Mouse (Mus musculus): ENCODE data around the gene Slc7a8. TPM values are rescaled to one million over a fixed set of nuclear protein-coding genes. Genes with fewer than 3 reads are reported as not detected.
A peak's percentile ranks its signal among the peaks of the same experiment; 100 is the strongest.

Slc7a8 gene
- polyA plus RNA-seq, 1 experiment from 2014 or later = 5.0 TPM

DNA sequence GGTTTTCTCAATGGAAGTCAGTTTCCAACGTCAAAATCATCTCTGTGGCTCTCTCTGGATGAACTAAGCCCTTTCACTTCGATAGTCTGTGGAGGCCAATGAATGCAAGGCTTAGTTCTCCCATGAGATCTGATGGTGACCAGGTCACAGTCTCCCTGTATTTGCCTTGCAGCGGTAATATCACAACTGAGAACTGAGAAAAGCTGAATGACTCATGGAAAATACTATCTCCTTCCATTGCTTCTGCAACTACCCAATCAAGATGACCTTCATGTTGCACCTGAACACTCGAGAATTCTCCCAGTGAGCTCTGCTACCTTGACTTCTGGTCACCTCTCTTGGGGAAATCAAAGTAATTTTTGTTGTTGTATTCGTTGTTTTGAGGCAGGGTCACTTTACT lies 54.2 kb downstream of the Slc7a8 start:
- H3K9ac ChIP-seq (ENCODE audit: low read length) = no peak overlapping the region
- WGBS = 58% methylated on average over 5 of the region's 5 CpGs
- ATAC-seq (ENCODE audit: insufficient number of reproducible peaks, insufficient read depth, low FRiP score, low read depth) = no peak
- H3K4me1 ChIP-seq (ENCODE audit: control insufficient read depth in 2 of 2, insufficient read depth in 2 of 2, low read length in 2 of 2) = no peaks in the 10 kb centered on the region
- H3K4me3 ChIP-seq (ENCODE audit: control insufficient read depth in 1 of 2, insufficient read depth in 1 of 2, low read depth in 1 of 2, low read length in 2 of 2) = no peak overlapping the region
- no peaks in the 10 kb centered on the region for H3K27me3 ChIP-seq (ENCODE audit: control insufficient read depth, insufficient read depth, low read length)
- no peak overlapping the region for H3K27ac ChIP-seq (replicated peaks in 1 of 2; ENCODE audit: control insufficient read depth in 1 of 2, insufficient read depth in 1 of 2, low read depth in 2 of 2, low read length in 2 of 2)
- H3K9me3 ChIP-seq (ENCODE audit: control insufficient read depth, low read length) = no peaks in the 10 kb centered on the region
- H3K4me2 ChIP-seq (ENCODE audit: low read length) = no peak overlapping the region
- H3K36me3 ChIP-seq (ENCODE audit: control insufficient read depth, insufficient read depth, low read length) = no peaks in the 10 kb centered on the region

DNA sequence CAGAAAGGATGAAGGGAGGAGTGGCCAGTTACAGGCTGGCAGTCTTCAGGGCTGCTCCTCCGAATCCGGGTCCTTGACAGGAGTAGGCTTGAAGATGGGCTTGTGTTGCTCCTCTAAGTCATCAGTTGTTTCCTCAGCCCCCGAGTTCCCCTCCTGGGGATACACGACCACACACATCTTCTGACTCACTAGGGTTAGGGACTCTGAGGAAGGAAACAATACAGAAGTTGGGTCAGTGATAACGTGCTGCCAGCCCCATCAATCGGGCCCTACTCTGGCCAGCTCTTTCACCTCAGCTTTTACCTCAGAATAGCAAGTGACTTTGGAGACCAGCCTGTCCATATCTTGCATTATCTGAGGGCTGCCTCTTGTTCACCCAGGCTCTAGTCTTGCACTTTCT lies 57.7 kb downstream of the Slc7a8 start:
- no peak overlapping the region for H3K9ac ChIP-seq (ENCODE audit: low read length)
- H3K4me2 ChIP-seq (ENCODE audit: low read length) = no peak overlapping the region
- H3K9me3 ChIP-seq (ENCODE audit: control insufficient read depth, low read length) = no peaks in the 10 kb centered on the region
- no peak overlapping the region for H3K4me3 ChIP-seq (ENCODE audit: control insufficient read depth in 1 of 2, insufficient read depth in 1 of 2, low read depth in 1 of 2, low read length in 2 of 2)
- no peak for ATAC-seq (ENCODE audit: insufficient number of reproducible peaks, insufficient read depth, low FRiP score, low read depth)
- no peak overlapping the region for H3K27ac ChIP-seq (replicated peaks in 1 of 2; ENCODE audit: control insufficient read depth in 1 of 2, insufficient read depth in 1 of 2, low read depth in 2 of 2, low read length in 2 of 2)
- WGBS = 58% methylated on average over 6 of the region's 6 CpGs
- H3K27me3 ChIP-seq (ENCODE audit: control insufficient read depth, insufficient read depth, low read length) = no peaks in the 10 kb centered on the region
- H3K36me3 ChIP-seq (ENCODE audit: control insufficient read depth, insufficient read depth, low read length) = no peaks in the 10 kb centered on the region
- no peaks in the 10 kb centered on the region for H3K4me1 ChIP-seq (ENCODE audit: control insufficient read depth in 2 of 2, insufficient read depth in 2 of 2, low read length in 2 of 2)

DNA sequence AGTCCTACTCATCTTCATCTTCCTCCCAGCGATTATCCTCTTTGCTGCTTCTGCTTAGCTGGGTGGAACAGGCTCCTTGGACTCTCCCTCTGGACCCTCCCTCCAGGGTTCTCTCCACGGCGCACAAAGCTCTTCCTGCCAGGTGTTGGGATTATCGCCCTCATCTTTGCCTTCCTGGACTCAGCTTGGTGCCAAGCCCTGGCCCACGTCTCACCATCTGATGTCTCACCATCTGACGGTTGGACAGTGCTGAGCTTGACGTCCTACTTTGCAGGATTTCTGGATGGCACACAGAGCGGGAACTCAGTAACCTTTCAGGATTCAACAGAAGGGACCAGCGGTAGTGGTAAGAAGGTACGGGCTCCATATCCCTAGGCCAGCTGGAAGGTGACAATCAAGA lies 60.0 kb downstream of the Slc7a8 start:
- H3K4me3 ChIP-seq (ENCODE audit: control insufficient read depth in 1 of 2, insufficient read depth in 1 of 2, low read depth in 1 of 2, low read length in 2 of 2) = no peak overlapping the region
- no peak overlapping the region for H3K4me2 ChIP-seq (ENCODE audit: low read length)
- H3K4me1 ChIP-seq (ENCODE audit: control insufficient read depth in 2 of 2, insufficient read depth in 2 of 2, low read length in 2 of 2) = no peaks in the 10 kb centered on the region
- H3K36me3 ChIP-seq (ENCODE audit: control insufficient read depth, insufficient read depth, low read length) = no peaks in the 10 kb centered on the region
- H3K27ac ChIP-seq (replicated peaks in 1 of 2; ENCODE audit: control insufficient read depth in 1 of 2, insufficient read depth in 1 of 2, low read depth in 2 of 2, low read length in 2 of 2) = no peak overlapping the region
- H3K9me3 ChIP-seq (ENCODE audit: control insufficient read depth, low read length) = no peaks in the 10 kb centered on the region
- H3K9ac ChIP-seq (ENCODE audit: low read length) = no peak overlapping the region
- WGBS = 78% methylated on average over 10 of the region's 10 CpGs
- no peak for ATAC-seq (ENCODE audit: insufficient number of reproducible peaks, insufficient read depth, low FRiP score, low read depth)
- no peaks in the 10 kb centered on the region for H3K27me3 ChIP-seq (ENCODE audit: control insufficient read depth, insufficient read depth, low read length)

DNA sequence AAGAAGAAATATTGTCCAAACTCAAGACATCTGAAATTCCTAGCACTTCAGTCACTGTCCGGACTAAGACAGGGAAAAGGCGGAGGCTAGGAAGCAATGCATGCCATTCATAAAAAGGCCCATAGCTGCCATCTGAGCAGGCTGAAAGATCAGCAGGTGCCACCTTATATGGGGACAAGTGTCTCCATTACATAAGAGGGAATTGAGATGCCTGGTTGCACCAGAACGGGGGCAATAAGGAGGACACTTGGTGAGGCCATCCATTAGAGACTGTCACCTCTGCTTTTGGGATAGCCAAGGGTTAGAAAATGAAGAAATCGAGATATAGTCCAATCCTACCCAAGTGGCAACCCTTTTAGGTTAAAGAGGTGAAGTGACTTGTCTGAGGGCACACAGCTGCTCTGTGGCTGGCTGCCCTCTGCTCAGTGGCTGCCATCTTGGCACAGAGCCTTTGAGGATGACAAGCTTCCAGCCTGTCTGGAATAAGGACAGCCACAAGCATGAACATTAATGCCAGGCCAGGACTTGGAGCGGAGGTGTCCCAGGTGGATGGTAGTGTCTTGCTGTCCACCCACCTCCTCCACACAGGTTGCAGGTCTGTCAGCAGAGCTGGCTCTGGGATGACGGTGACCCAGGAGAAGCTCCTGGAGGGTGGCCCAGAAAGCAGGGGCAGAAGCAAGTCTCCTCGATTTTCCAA lies 60.9 kb downstream of the Slc7a8 start:
- Histone ChIP-seq H3K9me3 (ENCODE audit: control insufficient read depth, low read length) (no peaks in the 10 kb centered on the region), H3K27me3 (ENCODE audit: control insufficient read depth, insufficient read depth, low read length) (no peaks in the 10 kb centered on the region), H3K4me2 (ENCODE audit: low read length) (no peak overlapping the region), H3K4me1 (ENCODE audit: control insufficient read depth in 2 of 2, insufficient read depth in 2 of 2, low read length in 2 of 2) (no peaks in the 10 kb centered on the region), H3K27ac (replicated peaks in 1 of 2; ENCODE audit: control insufficient read depth in 1 of 2, insufficient read depth in 1 of 2, low read depth in 2 of 2, low read length in 2 of 2) (no peak overlapping the region), H3K4me3 (ENCODE audit: control insufficient read depth in 1 of 2, insufficient read depth in 1 of 2, low read depth in 1 of 2, low read length in 2 of 2) (no peak overlapping the region), H3K36me3 (ENCODE audit: control insufficient read depth, insufficient read depth, low read length) (no peaks in the 10 kb centered on the region), H3K9ac (ENCODE audit: low read length) (no peak overlapping the region)
- WGBS = 83% methylated on average over 7 of the region's 7 CpGs
- no peak for ATAC-seq (ENCODE audit: insufficient number of reproducible peaks, insufficient read depth, low FRiP score, low read depth)

DNA sequence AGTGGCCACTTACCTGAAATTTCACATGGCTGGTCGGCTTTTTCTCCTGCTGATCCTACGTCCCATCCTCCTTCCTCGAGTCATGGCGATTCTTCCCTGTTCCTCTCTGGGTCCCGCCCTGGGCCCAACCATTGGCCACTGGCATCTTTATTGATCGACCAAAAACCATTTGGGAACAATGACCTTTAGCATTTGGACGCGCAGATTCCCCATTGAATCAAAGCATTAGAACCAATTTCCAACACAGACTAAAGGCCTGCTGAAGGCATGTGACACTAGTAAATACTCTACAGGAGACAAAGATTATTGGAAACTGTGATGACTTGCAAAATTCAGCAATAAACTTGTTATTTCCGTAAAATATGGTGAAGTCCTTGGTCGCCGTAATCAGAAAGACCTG lies 61.7 kb downstream of the Slc7a8 start:
- Histone ChIP-seq H3K36me3 (ENCODE audit: control insufficient read depth, insufficient read depth, low read length) (no peaks in the 10 kb centered on the region), H3K27ac (replicated peaks in 1 of 2; ENCODE audit: control insufficient read depth in 1 of 2, insufficient read depth in 1 of 2, low read depth in 2 of 2, low read length in 2 of 2) (no peak overlapping the region), H3K9ac (ENCODE audit: low read length) (no peak overlapping the region), H3K4me2 (ENCODE audit: low read length) (no peak overlapping the region), H3K4me3 (ENCODE audit: control insufficient read depth in 1 of 2, insufficient read depth in 1 of 2, low read depth in 1 of 2, low read length in 2 of 2) (no peak overlapping the region), H3K9me3 (ENCODE audit: control insufficient read depth, low read length) (no peaks in the 10 kb centered on the region), H3K27me3 (ENCODE audit: control insufficient read depth, insufficient read depth, low read length) (no peaks in the 10 kb centered on the region), H3K4me1 (ENCODE audit: control insufficient read depth in 2 of 2, insufficient read depth in 2 of 2, low read length in 2 of 2) (peaks cover 0 to 2% of the 10 kb centered on the region in 2 experiments; a peak in 2 of 4 replicates)
- no peak for ATAC-seq (ENCODE audit: insufficient number of reproducible peaks, insufficient read depth, low FRiP score, low read depth)
- WGBS = 91% methylated on average over 11 of the region's 11 CpGs

DNA sequence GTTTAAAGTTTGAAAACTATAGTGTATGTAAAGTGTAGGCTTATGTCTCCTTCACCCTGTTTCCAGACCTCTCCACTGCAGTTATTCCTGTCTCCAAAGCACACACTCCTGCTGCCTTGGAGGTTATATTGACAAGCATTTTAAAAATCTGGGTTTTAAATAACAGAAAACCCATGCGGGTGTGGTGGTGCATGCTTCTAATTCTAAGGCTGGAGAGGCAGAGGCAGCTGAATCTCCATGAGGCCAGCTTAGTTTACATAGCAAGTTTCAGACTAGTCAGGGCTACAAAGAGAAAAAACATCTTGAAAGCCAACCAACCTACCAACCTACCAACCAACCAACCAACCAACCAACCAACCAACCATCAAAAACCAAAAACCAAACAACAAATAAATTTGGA lies 66.3 kb downstream of the Slc7a8 start:
- no peak for ATAC-seq (ENCODE audit: insufficient number of reproducible peaks, insufficient read depth, low FRiP score, low read depth)
- Histone ChIP-seq H3K4me1 (ENCODE audit: control insufficient read depth in 2 of 2, insufficient read depth in 2 of 2, low read length in 2 of 2) (peaks cover 6 to 12% of the 10 kb centered on the region in 2 experiments; a peak in 3 of 4 replicates), H3K9ac (ENCODE audit: low read length) (no peak overlapping the region), H3K4me2 (ENCODE audit: low read length) (no peak overlapping the region), H3K27ac (replicated peaks in 1 of 2; ENCODE audit: control insufficient read depth in 1 of 2, insufficient read depth in 1 of 2, low read depth in 2 of 2, low read length in 2 of 2) (no peak overlapping the region), H3K36me3 (ENCODE audit: control insufficient read depth, insufficient read depth, low read length) (no peaks in the 10 kb centered on the region), H3K9me3 (ENCODE audit: control insufficient read depth, low read length) (no peaks in the 10 kb centered on the region), H3K4me3 (ENCODE audit: control insufficient read depth in 1 of 2, insufficient read depth in 1 of 2, low read depth in 1 of 2, low read length in 2 of 2) (no peak overlapping the region), H3K27me3 (ENCODE audit: control insufficient read depth, insufficient read depth, low read length) (no peaks in the 10 kb centered on the region)
- WGBS = 50% methylated on average over 1 of the region's 1 CpGs

DNA sequence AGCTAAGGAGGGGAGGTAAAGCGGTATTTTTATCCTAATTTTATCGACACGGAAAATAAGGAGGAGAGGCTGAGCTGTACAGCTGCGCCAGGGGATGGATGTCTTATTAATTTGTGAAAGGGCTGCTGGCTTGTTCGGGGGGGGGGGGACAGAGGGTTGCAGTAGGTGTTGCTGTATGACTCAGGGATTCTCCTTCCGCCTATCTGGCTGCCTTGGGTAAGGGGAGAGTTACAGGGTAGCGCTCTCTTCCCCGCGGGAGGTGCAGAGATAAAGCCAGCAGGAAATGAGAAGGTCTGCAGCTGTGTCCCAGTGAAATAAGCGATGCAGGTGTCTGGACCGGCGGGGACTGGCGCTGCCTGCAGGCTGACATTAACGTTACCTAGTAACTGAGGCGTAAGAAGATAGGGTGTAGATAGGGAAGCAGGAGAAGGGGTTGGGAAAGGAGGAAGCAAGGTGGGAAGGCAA lies 67.1 kb downstream of the Slc7a8 start:
- ATAC-seq (ENCODE audit: insufficient number of reproducible peaks, insufficient read depth, low FRiP score, low read depth) = no peak
- Histone ChIP-seq H3K9me3 (ENCODE audit: control insufficient read depth, low read length) (no peaks in the 10 kb centered on the region), H3K36me3 (ENCODE audit: control insufficient read depth, insufficient read depth, low read length) (no peaks in the 10 kb centered on the region), H3K27ac (replicated peaks in 1 of 2; ENCODE audit: control insufficient read depth in 1 of 2, insufficient read depth in 1 of 2, low read depth in 2 of 2, low read length in 2 of 2) (no peak overlapping the region), H3K4me2 (ENCODE audit: low read length) (peak overlapping the region; percentile 88), H3K27me3 (ENCODE audit: control insufficient read depth, insufficient read depth, low read length) (no peaks in the 10 kb centered on the region), H3K4me3 (ENCODE audit: control insufficient read depth in 1 of 2, insufficient read depth in 1 of 2, low read depth in 1 of 2, low read length in 2 of 2) (peak overlapping the region; percentile 41 to 42), H3K4me1 (ENCODE audit: control insufficient read depth in 2 of 2, insufficient read depth in 2 of 2, low read length in 2 of 2) (peaks cover 6 to 12% of the 10 kb centered on the region in 2 experiments; a peak in 3 of 4 replicates), H3K9ac (ENCODE audit: low read length) (peak overlapping the region; percentile 32)
- WGBS = under 1% methylated on average over 15 of the region's 15 CpGs

DNA sequence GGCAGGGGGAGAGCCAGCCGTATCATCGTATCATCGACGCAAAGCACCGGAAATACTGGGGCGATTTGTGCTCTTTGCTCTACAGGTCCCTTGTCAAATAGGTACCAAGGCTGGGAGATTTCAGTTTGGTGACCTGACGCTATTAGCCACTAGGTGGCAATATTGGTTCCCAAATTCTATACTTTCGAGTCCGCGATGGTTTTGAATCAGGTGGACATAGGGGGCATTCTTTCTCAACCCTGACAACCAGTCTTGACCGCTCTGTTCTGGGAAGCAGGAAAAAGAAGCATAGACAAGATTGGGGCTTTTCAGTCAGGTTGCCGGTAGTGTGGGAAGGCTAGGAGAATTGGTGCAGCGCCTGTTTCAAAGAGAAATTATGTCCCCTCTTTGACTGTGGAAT lies 67.6 kb downstream of the Slc7a8 start:
- Histone ChIP-seq H3K27ac (replicated peaks in 1 of 2; ENCODE audit: control insufficient read depth in 1 of 2, insufficient read depth in 1 of 2, low read depth in 2 of 2, low read length in 2 of 2) (no peak overlapping the region), H3K4me2 (ENCODE audit: low read length) (peak overlapping the region; percentile 88), H3K9me3 (ENCODE audit: control insufficient read depth, low read length) (no peaks in the 10 kb centered on the region), H3K4me1 (ENCODE audit: control insufficient read depth in 2 of 2, insufficient read depth in 2 of 2, low read length in 2 of 2) (peaks cover 6 to 12% of the 10 kb centered on the region in 2 experiments; a peak in 3 of 4 replicates), H3K27me3 (ENCODE audit: control insufficient read depth, insufficient read depth, low read length) (no peaks in the 10 kb centered on the region), H3K36me3 (ENCODE audit: control insufficient read depth, insufficient read depth, low read length) (no peaks in the 10 kb centered on the region), H3K9ac (ENCODE audit: low read length) (peak overlapping the region; percentile 32), H3K4me3 (ENCODE audit: control insufficient read depth in 1 of 2, insufficient read depth in 1 of 2, low read depth in 1 of 2, low read length in 2 of 2) (peak overlapping the region; percentile 41 to 42)
- ATAC-seq (ENCODE audit: insufficient number of reproducible peaks, insufficient read depth, low FRiP score, low read depth) = no peak
- 2% methylated on average over 13 of the region's 13 CpGs for WGBS
